Mouse (Mus musculus): Measurements from ENCODE around the gene N4bp2.

DNA sequence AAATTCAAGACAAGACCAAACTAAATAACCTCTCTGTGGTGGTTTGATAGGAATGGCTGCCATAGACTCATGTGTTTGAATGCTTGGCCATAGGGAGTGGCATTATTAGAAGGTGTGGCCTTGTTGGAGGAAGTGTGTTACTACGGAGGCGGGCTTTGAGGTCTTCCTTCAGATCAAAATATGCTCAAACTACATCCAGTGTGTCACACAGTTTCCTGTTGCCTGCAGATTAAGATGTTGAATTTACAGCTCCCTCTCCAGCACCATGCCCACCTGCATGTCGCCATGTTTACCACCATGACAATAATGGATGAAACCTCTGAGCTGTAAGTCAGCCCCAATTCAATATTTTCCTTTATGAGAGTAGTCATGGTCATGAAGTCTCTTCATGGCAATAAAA is 24.0 kb upstream of the N4bp2 start:
- TF ChIP-seq GATA1 (IDR thresholded peaks at IDR 0.05; ENCODE audit: borderline replicate concordance, low read length), result no peak
- no peak for TF ChIP-seq FLI1 (IDR thresholded peaks at IDR 0.05; ENCODE audit: low read length)

All from megakaryocyte, embryonic 14.5 days (primary cell).